Mouse (Mus musculus) neural tube, embryonic 15.5 days (tissue): ENCODE data around the gene Cpsf6. TPM values are rescaled to one million over a fixed set of nuclear protein-coding genes. Genes with fewer than 3 reads are reported as not detected.

Source experiments
- ATAC-seq: fragments of 200-750 bp; cut with Nextera tagmentation; 2 replicates; pipeline ENCODE4 v1.8.0; 2017; ENCODE audit warnings: mild to moderate bottlenecking, moderate TSS enrichment, moderate library complexity; ENCODE audit not compliant: low FRiP score
- H3K27ac ChIP-seq: fragments of 300-500 bp; sonication (generic); replicated peaks from 2 replicates; pipeline ENCODE4 v1.5.1; 2015; ENCODE audit warnings: mild to moderate bottlenecking, inconsistent platforms
- H3K27me3 ChIP-seq: fragments of 300-500 bp; sonication (generic); replicated peaks from 2 replicates; pipeline ENCODE4 v1.6.1; 2015; ENCODE audit warnings: inconsistent platforms
- H3K36me3 ChIP-seq: fragments of 300-500 bp; sonication (generic); 2 replicates; pipeline ENCODE4 v1.6.1; 2015; ENCODE audit warnings: inconsistent platforms
- H3K4me1 ChIP-seq: fragments of 300-500 bp; sonication (generic); 2 replicates; pipeline ENCODE4 v1.6.1; 2015; ENCODE audit warnings: inconsistent platforms
- H3K4me2 ChIP-seq: fragments of 300-500 bp; sonication (generic); 2 replicates; pipeline ENCODE4 v1.6.1; 2015; ENCODE audit warnings: inconsistent platforms, mild to moderate bottlenecking, moderate library complexity
- H3K4me3 ChIP-seq: fragments of 300-500 bp; sonication (generic); replicated peaks from 2 replicates; pipeline ENCODE4 v1.5.1; 2015; ENCODE audit warnings: mild to moderate bottlenecking, inconsistent platforms
- H3K9ac ChIP-seq: fragments of 300-500 bp; sonication (generic); replicated peaks from 2 replicates; pipeline ENCODE4 v1.6.1; 2015; ENCODE audit warnings: mild to moderate bottlenecking, inconsistent platforms
- H3K9me3 ChIP-seq: fragments of 300-500 bp; sonication (generic); replicated peaks from 2 replicates; pipeline ENCODE4 v1.6.1; 2016; ENCODE audit warnings: inconsistent platforms
- WGBS: fragments of 180-500 bp; shearing (Covaris S2); methylation state at CpG from one replicate; pipeline ENCODE4 v1.1.7; 2015; ENCODE audit warnings: mixed read lengths; 5-methylcytosine and 5-hydroxymethylcytosine counted together
- polyA plus RNA-seq: library from polyadenylated mRNA; unstranded; fragments of >200 nt; fragmentation: Nextera tagmentation; extraction: Ambion mirVana; gene quantifications from 2 replicates; pipeline ENCODE4 v1.2.1, GENCODE M21; 2015

Cpsf6 gene
- polyA plus RNA-seq, 1 experiment from 2014 or later: 126 TPM

GRCm38 (mm10) chr10:117299106-117299505 lies 80.7 kb downstream of the Cpsf6 start:
- Histone ChIP-seq H3K27me3 (no peaks in the 10 kb centered on the region), H3K4me1 (no peaks in the 10 kb centered on the region), H3K9ac (no peak overlapping the region), H3K4me2 (no peak overlapping the region), H3K36me3 (no peaks in the 10 kb centered on the region), H3K4me3 (no peak overlapping the region), H3K9me3 (no peaks in the 10 kb centered on the region), H3K27ac (no peak overlapping the region)
- WGBS: 80% methylated on average over 4 of the region's 4 CpGs
- no peak for ATAC-seq

GRCm38 (mm10) chr10:117298336-117298735 lies 81.5 kb downstream of the Cpsf6 start:
- no peak overlapping the region for H3K9ac ChIP-seq
- 86% methylated on average over 6 of the region's 6 CpGs for WGBS
- no peaks in the 10 kb centered on the region for H3K27me3 ChIP-seq
- no peak overlapping the region for H3K4me2 ChIP-seq
- no peak overlapping the region for H3K27ac ChIP-seq
- no peak for ATAC-seq
- no peaks in the 10 kb centered on the region for H3K36me3 ChIP-seq
- H3K4me3 ChIP-seq: no peak overlapping the region
- no peaks in the 10 kb centered on the region for H3K9me3 ChIP-seq
- no peaks in the 10 kb centered on the region for H3K4me1 ChIP-seq

Other genes starting within 250 kb of the Cpsf6 start
- 19.7 and 21.4 TPM in 2 replicates for gene Frs2, start 231.5 kb downstream of the Cpsf6 start, polyA plus RNA-seq
- gene Yeats4, start 155.5 kb downstream of the Cpsf6 start, polyA plus RNA-seq: 86.6 and 95.3 TPM in 2 replicates
- gene 9530003J23Rik, start 141.3 kb downstream of the Cpsf6 start, polyA plus RNA-seq: not detected in 2 replicates
- 29.0 and 48.7 TPM in 2 replicates for gene Lyz2, start 97.7 kb downstream of the Cpsf6 start, polyA plus RNA-seq
- gene Lyz1, start 87.1 kb downstream of the Cpsf6 start, polyA plus RNA-seq: 0.12 and 0.63 TPM in 2 replicates
- gene Cpm, start 249.5 kb upstream of the Cpsf6 start, polyA plus RNA-seq: 4.1 and 12.9 TPM in 2 replicates